Mouse (Mus musculus) macrophage (primary cell): ENCODE measurements around the gene Gm20431. TPM values are rescaled to one million over a fixed set of nuclear protein-coding genes. Genes with fewer than 3 reads are reported as not detected.

Experiments used
- H3K27ac ChIP-seq: fragments of 350-480 bp; formaldehyde crosslinking; 2 replicates; pipeline ENCODE4 v1.9.0; 2021
- H3K36me3 ChIP-seq: fragments of 350-480 bp; formaldehyde crosslinking; 2 replicates; pipeline ENCODE4 v1.9.0; 2021; ENCODE audit errors: inconsistent target
- H3K4me3 ChIP-seq: fragments of 350-480 bp; formaldehyde crosslinking; 2 replicates; pipeline ENCODE4 v1.9.0; 2021; ENCODE audit errors: inconsistent target
- H3K79me2 ChIP-seq: fragments of 350-480 bp; formaldehyde crosslinking; 2 replicates; pipeline ENCODE4 v1.9.0; 2021; ENCODE audit errors: inconsistent target
- WGBS: methylation state at CpG from one replicate; pipeline ENCODE4 v1.1.7; 2026; ENCODE audit warnings: inconsistent platforms; ENCODE audit not compliant: missing documents; 5-methylcytosine and 5-hydroxymethylcytosine counted together
- polyA plus RNA-seq: library from polyadenylated mRNA; stranded (reverse); fragments of 250-400 nt; gene quantifications from 3 replicates; pipeline ENCODE4 v1.2.4, GENCODE M21; 2018; ENCODE audit warnings: inconsistent platforms

Gene Gm20431
- polyA plus RNA-seq, 1 experiment from 2014 or later = not detected

GRCm38 (mm10) chr2:167693540-167693939 is 32.2 kb upstream of the Gm20431 start:
- 100% methylated on average over 2 of the region's 2 CpGs for WGBS
- Histone ChIP-seq H3K79me2 (peaks cover 42% of the 10 kb centered on the region), H3K4me3 (no peak overlapping the region), H3K27ac (no peak overlapping the region), H3K36me3 (peaks cover 14% of the 10 kb centered on the region; the same call in 1 of the 2 replicates)

- peaks cover 42% of the 10 kb centered on the region for H3K79me2 ChIP-seq
- no peak overlapping the region for H3K4me3 ChIP-seq
- WGBS = 81% methylated on average over 3 of the region's 3 CpGs
- H3K27ac ChIP-seq = no peak overlapping the region
- H3K36me3 ChIP-seq = peaks cover 14% of the 10 kb centered on the region; the same call in 1 of the 2 replicates
These were observed 31.5 kb upstream of the Gm20431 start for GRCm38 (mm10) chr2:167692831-167693230.

- 92% methylated on average over 13 of the region's 14 CpGs for WGBS
- H3K4me3 ChIP-seq = peak overlapping the region; percentile 78
These were observed 30.8 kb upstream of the Gm20431 start for GRCm38 (mm10) chr2:167691871-167692661.

GRCm38 (mm10) chr2:167691410-167691809 is 30.1 kb upstream of the Gm20431 start:
- peak overlapping the region; percentile 84 for H3K27ac ChIP-seq
- peak overlapping the region; percentile 78 for H3K4me3 ChIP-seq
- 86% methylated on average over 6 of the region's 6 CpGs for WGBS
- H3K79me2 ChIP-seq = peaks cover 42% of the 10 kb centered on the region
- peaks cover 14% of the 10 kb centered on the region; the same call in 1 of the 2 replicates for H3K36me3 ChIP-seq

More at GRCm38 (mm10) chr2:167691871-167692661, 30.8 kb upstream of the Gm20431 start:
- H3K79me2 ChIP-seq = peaks cover 42% of the 10 kb centered on the region
- peaks cover 14% of the 10 kb centered on the region; the same call in 1 of the 2 replicates for H3K36me3 ChIP-seq
- H3K27ac ChIP-seq = peak overlapping the region; percentile 84; the same call in 1 of the 2 replicates

- H3K27ac ChIP-seq = peak overlapping the region; percentile 84
- 54% methylated on average over 12 of the region's 12 CpGs for WGBS
These were observed 29.6 kb upstream of the Gm20431 start for GRCm38 (mm10) chr2:167690962-167691311.

GRCm38 (mm10) chr2:167690219-167690961 is 29.1 kb upstream of the Gm20431 start:
- H3K27ac ChIP-seq = peak overlapping the region; percentile 84

More at GRCm38 (mm10) chr2:167690962-167691311, 29.6 kb upstream of the Gm20431 start:
- peak overlapping the region; percentile 78 for H3K4me3 ChIP-seq
- peaks cover 42% of the 10 kb centered on the region for H3K79me2 ChIP-seq
- H3K36me3 ChIP-seq = peaks cover 14% of the 10 kb centered on the region; the same call in 1 of the 2 replicates

GRCm38 (mm10) chr2:167689501-167690218 is 28.4 kb upstream of the Gm20431 start, which contains the start of gene Tmem189:
TSS of gene Tmem189 (minus strand) at chr2:167689822.
- peaks cover 42% of the 10 kb centered on the region for H3K79me2 ChIP-seq
- H3K27ac ChIP-seq = peak within 1 kb of the TSS; percentile 84
- peak within 1 kb of the TSS; percentile 78 for H3K4me3 ChIP-seq
- WGBS = 1% methylated on average over 53 of the region's 99 CpGs
- peaks cover 14% of the 10 kb centered on the region; the same call in 1 of the 2 replicates for H3K36me3 ChIP-seq

More at GRCm38 (mm10) chr2:167690219-167690961, 29.1 kb upstream of the Gm20431 start:
- Histone ChIP-seq H3K4me3 (peak overlapping the region; percentile 78), H3K79me2 (peaks cover 42% of the 10 kb centered on the region), H3K36me3 (peaks cover 14% of the 10 kb centered on the region; the same call in 1 of the 2 replicates)
- WGBS = 8% methylated on average over 13 of the region's 15 CpGs

- Histone ChIP-seq H3K36me3 (peaks cover 14% of the 10 kb centered on the region; the same call in 1 of the 2 replicates), H3K4me3 (peak within 1 kb of the TSS; percentile 78), H3K27ac (no peak within 1 kb of the TSS), H3K79me2 (peaks cover 39% of the 10 kb centered on the region)
- 1% methylated on average over 142 of the region's 147 CpGs for WGBS
These were observed 27.5 kb upstream of the Gm20431 start, which contains the start of gene Cebpb for GRCm38 (mm10) chr2:167688498-167689451. TSS of gene Cebpb (plus strand) at chr2:167688915.

- peaks cover 14% of the 10 kb centered on the region; the same call in 1 of the 2 replicates for H3K36me3 ChIP-seq
- H3K4me3 ChIP-seq = no peak overlapping the region
- WGBS = 59% methylated on average over 12 of the region's 12 CpGs
- H3K79me2 ChIP-seq = peaks cover 32% of the 10 kb centered on the region
- no peak overlapping the region for H3K27ac ChIP-seq
These were observed 26.8 kb upstream of the Gm20431 start for GRCm38 (mm10) chr2:167688126-167688497.

GRCm38 (mm10) chr2:167687651-167688101 is 26.4 kb upstream of the Gm20431 start:
- no peak overlapping the region for H3K27ac ChIP-seq

GRCm38 (mm10) chr2:167687250-167687586 is 25.9 kb upstream of the Gm20431 start:
- Histone ChIP-seq H3K36me3 (peaks cover 7% of the 10 kb centered on the region; the same call in 1 of the 2 replicates), H3K79me2 (peaks cover 23% of the 10 kb centered on the region), H3K27ac (no peak overlapping the region), H3K4me3 (no peak overlapping the region)
- WGBS = 90% methylated on average over 4 of the region's 4 CpGs

More at GRCm38 (mm10) chr2:167687651-167688101, 26.4 kb upstream of the Gm20431 start:
- Histone ChIP-seq H3K4me3 (no peak overlapping the region), H3K79me2 (peaks cover 28% of the 10 kb centered on the region), H3K36me3 (peaks cover 12% of the 10 kb centered on the region; the same call in 1 of the 2 replicates)
- WGBS = 65% methylated on average over 11 of the region's 11 CpGs

- Histone ChIP-seq H3K79me2 (peaks cover 17% of the 10 kb centered on the region), H3K27ac (no peak overlapping the region), H3K4me3 (no peak overlapping the region), H3K36me3 (peaks cover under 1% of the 10 kb centered on the region; the same call in 1 of the 2 replicates)
- 61% methylated on average over 16 of the region's 16 CpGs for WGBS
These were observed 25.3 kb upstream of the Gm20431 start for GRCm38 (mm10) chr2:167686382-167687249.
